Mouse (Mus musculus): ENCODE data around the gene Ddn. TPM values are rescaled to one million over a fixed set of nuclear protein-coding genes. Genes with fewer than 3 reads are reported as not detected.
"Not testable (repeated sequence)": the region's sequence is repeated elsewhere in the genome, so short reads cannot be mapped to it uniquely, and the experiment has no call there.

Gene Ddn
- polyA plus RNA-seq, 1 experiment from 2014 or later: 0.82 TPM

- no peak for ATAC-seq (ENCODE audit: low FRiP score, low read depth)
- 68% methylated on average over 3 of the region's 3 CpGs for WGBS
- Histone ChIP-seq H3K9ac (no peak overlapping the region), H3K4me1 (no peaks in the 10 kb centered on the region), H3K27ac (no peak overlapping the region), H3K4me3 (no peak overlapping the region), H3K36me3 (peaks cover 31% of the 10 kb centered on the region), H3K27me3 (replicated peaks) (no peaks in the 10 kb centered on the region), H3K9me3 (no peaks in the 10 kb centered on the region), H3K4me2 (replicated peaks) (no peak overlapping the region)
These were observed 14.1 kb upstream of the Ddn start for GRCm38 (mm10) chr15:98823434-98823833.

- Histone ChIP-seq H3K4me2 (replicated peaks) (no peak overlapping the region), H3K27ac (no peak overlapping the region), H3K27me3 (replicated peaks) (no peaks in the 10 kb centered on the region), H3K9me3 (no peaks in the 10 kb centered on the region), H3K4me3 (no peak overlapping the region), H3K9ac (no peak overlapping the region), H3K36me3 (peaks cover 31% of the 10 kb centered on the region), H3K4me1 (no peaks in the 10 kb centered on the region)
- WGBS: 94% methylated on average over 5 of the region's 5 CpGs
- no peak for ATAC-seq (ENCODE audit: low FRiP score, low read depth)
These were observed 12.9 kb upstream of the Ddn start for GRCm38 (mm10) chr15:98822147-98822546.

GRCm38 (mm10) chr15:98821403-98821802 is 12.1 kb upstream of the Ddn start:
- no peak for ATAC-seq (ENCODE audit: low FRiP score, low read depth)
- WGBS: 26% methylated on average over 10 of the region's 10 CpGs
- Histone ChIP-seq H3K9ac (no peak overlapping the region), H3K4me2 (replicated peaks) (no peak overlapping the region), H3K9me3 (no peaks in the 10 kb centered on the region), H3K4me1 (no peaks in the 10 kb centered on the region), H3K36me3 (peaks cover 37% of the 10 kb centered on the region), H3K27ac (no peak overlapping the region), H3K27me3 (replicated peaks) (no peaks in the 10 kb centered on the region), H3K4me3 (no peak overlapping the region)

GRCm38 (mm10) chr15:98820937-98821336 is 11.6 kb upstream of the Ddn start:
- peaks cover 37% of the 10 kb centered on the region for H3K36me3 ChIP-seq
- no peak overlapping the region for H3K4me2 ChIP-seq (replicated peaks)
- no peaks in the 10 kb centered on the region for H3K9me3 ChIP-seq
- no peaks in the 10 kb centered on the region for H3K27me3 ChIP-seq (replicated peaks)
- 90% methylated on average over 4 of the region's 4 CpGs for WGBS
- H3K27ac ChIP-seq: no peak overlapping the region
- no peak for ATAC-seq (ENCODE audit: low FRiP score, low read depth)
- no peak overlapping the region for H3K4me3 ChIP-seq
- H3K9ac ChIP-seq: no peak overlapping the region
- H3K4me1 ChIP-seq: no peaks in the 10 kb centered on the region

- Histone ChIP-seq H3K9me3 (no peaks in the 10 kb centered on the region), H3K9ac (no peak overlapping the region), H3K4me1 (no peaks in the 10 kb centered on the region), H3K36me3 (peaks cover 40% of the 10 kb centered on the region), H3K4me2 (replicated peaks) (no peak overlapping the region), H3K27me3 (replicated peaks) (no peaks in the 10 kb centered on the region), H3K4me3 (no peak overlapping the region), H3K27ac (no peak overlapping the region)
- no peak for ATAC-seq (ENCODE audit: low FRiP score, low read depth)
- 93% methylated on average over 7 of the region's 7 CpGs for WGBS
These were observed 8.9 kb upstream of the Ddn start for GRCm38 (mm10) chr15:98818171-98818570.

GRCm38 (mm10) chr15:98812741-98813424 is 3.6 kb upstream of the Ddn start:
- peaks cover 27% of the 10 kb centered on the region for H3K27me3 ChIP-seq (replicated peaks)
- H3K36me3 ChIP-seq: peaks cover 46% of the 10 kb centered on the region
- peaks cover 12% of the 10 kb centered on the region for H3K4me1 ChIP-seq
- no peak overlapping the region for H3K4me3 ChIP-seq
- no peak overlapping the region for H3K27ac ChIP-seq
- H3K9ac ChIP-seq: no peak overlapping the region
- no peaks in the 10 kb centered on the region for H3K9me3 ChIP-seq
- H3K4me2 ChIP-seq (replicated peaks): no peak overlapping the region
- no peak for ATAC-seq (ENCODE audit: low FRiP score, low read depth)
- WGBS: 88% methylated on average over 20 of the region's 20 CpGs

- ATAC-seq (ENCODE audit: low FRiP score, low read depth); H3K27ac ChIP-seq; H3K4me2 ChIP-seq (replicated peaks); H3K4me3 ChIP-seq; H3K9me3 ChIP-seq; H3K9ac ChIP-seq: not testable (repeated sequence)
- Histone ChIP-seq H3K4me1 (peaks cover 38% of the 10 kb centered on the region), H3K27me3 (replicated peaks) (peaks cover 53% of the 10 kb centered on the region), H3K36me3 (peaks cover 34% of the 10 kb centered on the region)
- 72% methylated on average over 6 of the region's 6 CpGs for WGBS
These were observed 922 bp upstream of the Ddn start for GRCm38 (mm10) chr15:98810212-98810611.

- H3K27ac ChIP-seq: no peak overlapping the region
- H3K9me3 ChIP-seq: no peaks in the 10 kb centered on the region
- H3K4me2 ChIP-seq (replicated peaks): peak overlapping the region; percentile 69
- ATAC-seq (ENCODE audit: low FRiP score, low read depth): no peak
- no peak overlapping the region for H3K4me3 ChIP-seq
- H3K4me1 ChIP-seq: peaks cover 42% of the 10 kb centered on the region
- WGBS: 3% methylated on average over 6 of the region's 6 CpGs
- peaks cover 22% of the 10 kb centered on the region for H3K36me3 ChIP-seq
- H3K9ac ChIP-seq: no peak overlapping the region
- H3K27me3 ChIP-seq (replicated peaks): peaks cover 68% of the 10 kb centered on the region
These were observed 597 bp downstream of the Ddn start for GRCm38 (mm10) chr15:98808651-98809134.

- H3K9ac ChIP-seq: peak overlapping the region; percentile 51
- ATAC-seq (ENCODE audit: low FRiP score, low read depth): no peak
- H3K36me3 ChIP-seq: peaks cover 15% of the 10 kb centered on the region
- H3K4me2 ChIP-seq (replicated peaks): peak overlapping the region; percentile 69
- WGBS: under 1% methylated on average over 33 of the region's 34 CpGs
- peaks cover 42% of the 10 kb centered on the region for H3K4me1 ChIP-seq
- peaks cover 75% of the 10 kb centered on the region for H3K27me3 ChIP-seq (replicated peaks)
- no peaks in the 10 kb centered on the region for H3K9me3 ChIP-seq
- no peak overlapping the region for H3K27ac ChIP-seq
- H3K4me3 ChIP-seq: peak overlapping the region; percentile 40
These were observed 1.2 kb downstream of the Ddn start for GRCm38 (mm10) chr15:98807895-98808650.

GRCm38 (mm10) chr15:98806809-98807770 is 2.2 kb downstream of the Ddn start:
- ATAC-seq (ENCODE audit: low FRiP score, low read depth): no peak
- 1% methylated on average over 58 of the region's 58 CpGs for WGBS
- peak overlapping the region; percentile 40 for H3K4me3 ChIP-seq
- peaks cover 7% of the 10 kb centered on the region; the same call in 1 of the 2 replicates for H3K36me3 ChIP-seq
- H3K27ac ChIP-seq: no peak overlapping the region
- peak overlapping the region; percentile 69 for H3K4me2 ChIP-seq (replicated peaks)
- H3K27me3 ChIP-seq (replicated peaks): peaks cover 84% of the 10 kb centered on the region
- H3K4me1 ChIP-seq: peaks cover 42% of the 10 kb centered on the region
- H3K9me3 ChIP-seq: no peaks in the 10 kb centered on the region
- peak overlapping the region; percentile 51 for H3K9ac ChIP-seq

GRCm38 (mm10) chr15:98806071-98806808 is 3.0 kb downstream of the Ddn start:
- Histone ChIP-seq H3K27ac (no peak overlapping the region), H3K4me2 (replicated peaks) (peak overlapping the region; percentile 69), H3K9me3 (no peaks in the 10 kb centered on the region), H3K4me1 (peaks cover 42% of the 10 kb centered on the region), H3K4me3 (peak overlapping the region; percentile 34), H3K27me3 (replicated peaks) (peaks cover 93% of the 10 kb centered on the region), H3K36me3 (peaks cover 7% of the 10 kb centered on the region; the same call in 1 of the 2 replicates), H3K9ac (0 out of 2 replicates have a peak overlapping the region, but pooled peaks have one; percentile 53)
- ATAC-seq (ENCODE audit: low FRiP score, low read depth): no peak
- 3% methylated on average over 30 of the region's 30 CpGs for WGBS

Measured in neural tube, embryonic 12.5 days (tissue).